29 mouse cellular contexts compared by ENCODE assay signal in genomic region chr11:69106842-69107241, GRCm38 (mm10). TPM values are rescaled to one million over a fixed set of nuclear protein-coding genes. Genes with fewer than 3 reads are reported as not detected.
DNase-seq lines count a peak whose midpoint lies in the region; ATAC-seq and TF ChIP-seq lines count a peak whose summit lies in the region.
"Had no signal": no experiment of that assay in that cellular context is flagged by ENCODE, and none has a peak within 500 bp of the region (broad histone marks: within the 10 kb centered on the region; RNA-seq: fewer than 3 reads in every experiment).

No protein-coding gene starts in this region.

- ATAC-seq in heart, embryonic 12.5 days (ENCODE audit: insufficient number of reproducible peaks, low FRiP score): no peak
- no peak for ATAC-seq in liver, embryonic 11.5 days (replicated peaks; ENCODE audit: low FRiP score)
- no peak for ATAC-seq in liver, postnatal 0 days
- ATAC-seq in activated CD4-positive, CD25-positive, alpha-beta regulatory T cell, adult 4 months: no peak
- ATAC-seq: CD4-positive, CD25-positive, alpha-beta regulatory T cell, adult 4 months; forebrain, embryonic 15.5 days; inflammation-experienced regulatory T-cells, adult 6 months had no signal

- H3K4me2 ChIP-seq in heart, embryonic 12.5 days: no peak overlapping the region
- no peak overlapping the region for H3K4me2 ChIP-seq in liver, embryonic 11.5 days
- H3K4me2 ChIP-seq in liver, postnatal 0 days (ENCODE audit: low read depth, low read length): no peak overlapping the region
- H3K4me2 ChIP-seq: embryonic facial prominence, embryonic 12.5 days; forebrain, embryonic 15.5 days; hindbrain, embryonic 14.5 days; limb, embryonic 15.5 days; lung, embryonic 14.5 days had no signal

- H3K4me3 ChIP-seq in heart, embryonic 12.5 days: no peak overlapping the region
- 0 out of 2 replicates have a peak overlapping the region, but pooled peaks have one; percentile 2 for H3K4me3 ChIP-seq in liver, embryonic 11.5 days (ENCODE audit: low read depth, low read length)
- H3K4me3 ChIP-seq in liver, postnatal 0 days (ENCODE audit: low read depth, low read length): no peak overlapping the region
- no peak overlapping the region for H3K4me3 ChIP-seq in cortical plate, adult 2 months (ENCODE audit: insufficient read depth, low read length)
- H3K4me3 ChIP-seq: embryonic facial prominence, embryonic 12.5 days; forebrain, embryonic 15.5 days; heart, adult 2 months; layer of hippocampus, adult 2 months; limb, embryonic 15.5 days had no signal

- H3K36me3 ChIP-seq in heart, embryonic 12.5 days: peaks cover 78% of the 10 kb centered on the region
- peaks cover 30% of the 10 kb centered on the region for H3K36me3 ChIP-seq in liver, embryonic 11.5 days (ENCODE audit: control insufficient read depth, insufficient read depth, low read length)
- peaks cover 79% of the 10 kb centered on the region for H3K36me3 ChIP-seq in liver, postnatal 0 days (replicated peaks; ENCODE audit: insufficient read depth, low read length)

- no peaks in the 10 kb centered on the region for H3K27me3 ChIP-seq in heart, embryonic 12.5 days (replicated peaks)
- H3K27me3 ChIP-seq in liver, embryonic 11.5 days (replicated peaks; ENCODE audit: control insufficient read depth, insufficient read depth, low read length): no peaks in the 10 kb centered on the region
- no peaks in the 10 kb centered on the region for H3K27me3 ChIP-seq in liver, postnatal 0 days (ENCODE audit: insufficient read depth, low read length)
- H3K27me3 ChIP-seq: embryonic facial prominence, embryonic 12.5 days; forebrain, embryonic 15.5 days; limb, embryonic 15.5 days had no signal

- H3K27ac ChIP-seq in heart, embryonic 12.5 days (ENCODE audit: poor library complexity, severe bottlenecking): no peak overlapping the region
- H3K27ac ChIP-seq in liver, embryonic 11.5 days (ENCODE audit: low read depth, low read length): no peak overlapping the region
- no peak overlapping the region for H3K27ac ChIP-seq in liver, postnatal 0 days (ENCODE audit: low read depth)
- H3K27ac ChIP-seq in cortical plate, adult 2 months (ENCODE audit: insufficient read depth, low read length): no peak overlapping the region
- H3K27ac ChIP-seq: embryonic facial prominence, embryonic 12.5 days; forebrain, embryonic 15.5 days; heart, adult 2 months; hindbrain, embryonic 14.5 days; layer of hippocampus, adult 2 months; limb, embryonic 15.5 days; liver, embryonic 14.5 days; stomach, postnatal 0 days had no signal

- no peak overlapping the region for H3K9ac ChIP-seq in heart, embryonic 12.5 days
- no peak overlapping the region for H3K9ac ChIP-seq in liver, embryonic 11.5 days (ENCODE audit: low read depth, low read length)
- no peak overlapping the region for H3K9ac ChIP-seq in liver, postnatal 0 days (replicated peaks)
- H3K9ac ChIP-seq: embryonic facial prominence, embryonic 12.5 days; forebrain, embryonic 15.5 days; hindbrain, embryonic 14.5 days; limb, embryonic 15.5 days; liver, embryonic 14.5 days; lung, embryonic 14.5 days had no signal

- peak; percentile 53 for DNase-seq in cerebellum, adult 11-12 months
- DNase-seq in cerebellum, adult 11 months: no peak
- peak; percentile 94 for DNase-seq in heart, adult 11 months
- DNase-seq in liver, embryonic 11.5 days (ENCODE audit: low spot score): no peak
- no peak for DNase-seq in liver, postnatal 0 days
- DNase-seq: adrenal gland, postnatal 10 days; embryo, embryonic 11 days; gastrocnemius, postnatal 36 days; kidney, adult 11 months; left cerebral cortex, postnatal 4 days; lung, embryonic 14.5 days; lung, postnatal 14 days; midbrain, embryonic 14.5 days; right cerebral cortex, postnatal 25 days; spleen, adult 18-20 months; thymus, postnatal 4 days had no signal

- TF ChIP-seq CTCF in liver, postnatal 0 days (IDR thresholded peaks at IDR 0.05; ENCODE audit: low read depth): no peak
- no peak for TF ChIP-seq CTCF in cortical plate, adult 2 months (IDR thresholded peaks at IDR 0.05; ENCODE audit: extremely low read depth, insufficient read depth, low read length)

- no peak for TF ChIP-seq EP300 in liver, postnatal 0 days (IDR thresholded peaks at IDR 0.05; ENCODE audit: low read depth)

- WGBS in heart, embryonic 12.5 days: 84% methylated on average over 11 of the region's 11 CpGs
- WGBS in liver, embryonic 11.5 days: 89% methylated on average over 11 of the region's 11 CpGs
- 86% methylated on average over 11 of the region's 11 CpGs for whole genome bisulfite sequencing in liver, postnatal 0 days (ENCODE audit: insufficient replicate concordance)

- no peaks in the 10 kb centered on the region for H3K9me3 ChIP-seq in heart, embryonic 12.5 days (replicated peaks)
- no peaks in the 10 kb centered on the region for H3K9me3 ChIP-seq in liver, embryonic 11.5 days (ENCODE audit: control insufficient read depth, low read length)
- no peaks in the 10 kb centered on the region for H3K9me3 ChIP-seq in liver, postnatal 0 days (ENCODE audit: low read length)
- H3K9me3 ChIP-seq: embryonic facial prominence, embryonic 12.5 days; forebrain, embryonic 15.5 days; limb, embryonic 15.5 days had no signal

- H3K4me1 ChIP-seq in heart, embryonic 12.5 days (replicated peaks): peaks cover 13% of the 10 kb centered on the region
- H3K4me1 ChIP-seq in liver, embryonic 11.5 days (replicated peaks; ENCODE audit: control insufficient read depth, insufficient read depth, low read length): peaks cover 13% of the 10 kb centered on the region
- H3K4me1 ChIP-seq in liver, postnatal 0 days (ENCODE audit: insufficient read depth): peaks cover 11% of the 10 kb centered on the region; the same call in 1 of the 2 replicates
- H3K4me1 ChIP-seq in cortical plate, adult 2 months (ENCODE audit: control insufficient read depth, insufficient read depth, low read length): no peaks in the 10 kb centered on the region
- H3K4me1 ChIP-seq: limb, embryonic 15.5 days had no signal

- TF ChIP-seq POLR2A in cortical plate, adult 2 months (IDR thresholded peaks at IDR 0.05; ENCODE audit: extremely low read depth, insufficient read depth, low read length): peak; percentile 11; the same call in 1 of the 2 replicates

RNA-seq across cellular contexts. Expression of gene Per1, which starts 11.8 kb away (rescaled TPM):
- 9.4 and 9.8 TPM in 2 replicates for polyA plus RNA-seq in heart, embryonic 12.5 days (2016; fragmentation: Nextera tagmentation; extraction: Ambion mirVana)
- polyA plus RNA-seq in liver, embryonic 11.5 days (2014; fragmentation: Nextera tagmentation; extraction: Ambion mirVana): 6.2 and 6.6 TPM in 2 replicates
- 3.0 and 8.2 TPM in 2 replicates for polyA plus RNA-seq in liver, postnatal 0 days (2015; fragmentation: Nextera tagmentation; extraction: Ambion mirVana)
- 48.3 and 57.6 TPM in 2 replicates for polyA plus RNA-seq in cortical plate, adult 2 months (2012; rRNA removed)
- 1 to 10 TPM; 4.5 to 6.7 TPM for polyA plus RNA-seq in activated CD4-positive, CD25-positive, alpha-beta regulatory T cell, adult 4 months (2017; shearing (Covaris generic))

RNA-seq across cellular contexts. Expression of gene Hes7, which starts 13.4 kb away (rescaled TPM):
- polyA plus RNA-seq in heart, embryonic 12.5 days (2016; fragmentation: Nextera tagmentation; extraction: Ambion mirVana): 0.70 and 0.81 TPM in 2 replicates
- polyA plus RNA-seq in liver, embryonic 11.5 days (2014; fragmentation: Nextera tagmentation; extraction: Ambion mirVana): 0.55 and 0.59 TPM in 2 replicates
- 0.07 and 0.15 TPM in 2 replicates for polyA plus RNA-seq in liver, postnatal 0 days (2015; fragmentation: Nextera tagmentation; extraction: Ambion mirVana)
- 0.50 and 0.83 TPM in 2 replicates for polyA plus RNA-seq in cortical plate, adult 2 months (2012; rRNA removed)
- not detected for polyA plus RNA-seq in activated CD4-positive, CD25-positive, alpha-beta regulatory T cell, adult 4 months (2017; shearing (Covaris generic))
- polyA plus RNA-seq: CD4-positive, CD25-positive, alpha-beta regulatory T cell, adult 4 months; inflammation-experienced regulatory T-cells, adult 6 months had no signal

RNA-seq across cellular contexts. Expression of gene 9130213A22Rik, which starts 15.5 kb away (rescaled TPM):
- 0.42 and 0.65 TPM in 2 replicates for polyA plus RNA-seq in heart, embryonic 12.5 days (2016; fragmentation: Nextera tagmentation; extraction: Ambion mirVana)
- polyA plus RNA-seq in liver, embryonic 11.5 days (2014; fragmentation: Nextera tagmentation; extraction: Ambion mirVana): 0.10 and 0.22 TPM in 2 replicates
- 0.06 and 0.07 TPM in 2 replicates for polyA plus RNA-seq in liver, postnatal 0 days (2015; fragmentation: Nextera tagmentation; extraction: Ambion mirVana)
- 2.1 and 2.3 TPM in 2 replicates for polyA plus RNA-seq in cortical plate, adult 2 months (2012; rRNA removed)
- not detected for polyA plus RNA-seq in activated CD4-positive, CD25-positive, alpha-beta regulatory T cell, adult 4 months (2017; shearing (Covaris generic))
- polyA plus RNA-seq: CD4-positive, CD25-positive, alpha-beta regulatory T cell, adult 4 months had no signal

RNA-seq across cellular contexts. Expression of gene Vamp2, which starts 18.6 kb away (rescaled TPM):
- polyA plus RNA-seq in heart, embryonic 12.5 days (2016; fragmentation: Nextera tagmentation; extraction: Ambion mirVana): 97.2 and 100 TPM in 2 replicates
- polyA plus RNA-seq in liver, embryonic 11.5 days (2014; fragmentation: Nextera tagmentation; extraction: Ambion mirVana): 47.2 and 56.0 TPM in 2 replicates
- 13.6 and 14.2 TPM in 2 replicates for polyA plus RNA-seq in liver, postnatal 0 days (2015; fragmentation: Nextera tagmentation; extraction: Ambion mirVana)
- polyA plus RNA-seq in cortical plate, adult 2 months (2012; rRNA removed): 1,153 and 1,156 TPM in 2 replicates
- polyA plus RNA-seq in activated CD4-positive, CD25-positive, alpha-beta regulatory T cell, adult 4 months (2017; shearing (Covaris generic)): 10 to 100 TPM; 27.6 to 27.9 TPM

RNA-seq across cellular contexts. Expression of gene Aloxe3, which starts 18.9 kb away (rescaled TPM):
- 0.17 and 0.54 TPM in 2 replicates for polyA plus RNA-seq in heart, embryonic 12.5 days (2016; fragmentation: Nextera tagmentation; extraction: Ambion mirVana)
- 0.48 TPM in 1 of 2 replicates, not detected in the other for polyA plus RNA-seq in liver, embryonic 11.5 days (2014; fragmentation: Nextera tagmentation; extraction: Ambion mirVana)
- polyA plus RNA-seq in liver, postnatal 0 days (2015; fragmentation: Nextera tagmentation; extraction: Ambion mirVana): 0.14 and 0.18 TPM in 2 replicates
- polyA plus RNA-seq in cortical plate, adult 2 months (2012; rRNA removed): 8.7 and 11.6 TPM in 2 replicates
- polyA plus RNA-seq in activated CD4-positive, CD25-positive, alpha-beta regulatory T cell, adult 4 months (2017; shearing (Covaris generic)): under 1 TPM in 1 of 2 experiments, not detected in 1; 0.09 TPM

Comparison
In these comparisons a context has a peak if more than half of its experiments do, and no peak if none do; other contexts are left out.
1. DNase-seq: peak in cerebellum, adult 11-12 months (single experiment) and heart, adult 11 months (single experiment); none in cerebellum, adult 11 months (single experiment), liver, embryonic 11.5 days (single experiment) and liver, postnatal 0 days (single experiment).